Mouse (Mus musculus) adrenal gland (tissue): ENCODE results near the gene Ccdc107.

Source experiments
- intact Hi-C: fragments of 180-260 bp; cut with DNase I; formaldehyde crosslinking; loops from one replicate; pipeline ENCODE4 v1.15.1; 2025
- long read RNA-seq, 2 experiments: library from polyadenylated mRNA; unstranded; transcript quantifications; one replicate each; pipeline ENCODE4 v2.0.0; 2020; ENCODE audit warnings: borderline replicate concordance in 1 of 2; ENCODE audit not compliant: insufficient replicate concordance in 1 of 2

Gene Ccdc107
- long read RNA-seq, experiment 1, transcript Ccdc107-201 (6 exons, 817 nt): major isoform, 94 of 101 reads
- long read RNA-seq, experiment 1, partial matches to known transcripts: 1 of 101 reads
- long read RNA-seq, experiment 1, other reads (novel, unspliced or antisense): 2 of 101 reads
- long read RNA-seq, experiment 2, transcript Ccdc107-201 (6 exons, 817 nt): major isoform, 144 of 181 reads
- long read RNA-seq, experiment 2, transcript Ccdc107-202 (5 exons, 865 nt): minor isoform, 24 of 181 reads
- long read RNA-seq, experiment 2, partial matches to known transcripts: 0 of 181 reads
- long read RNA-seq, experiment 2, other reads (novel, unspliced or antisense): 12 of 181 reads

DNA sequence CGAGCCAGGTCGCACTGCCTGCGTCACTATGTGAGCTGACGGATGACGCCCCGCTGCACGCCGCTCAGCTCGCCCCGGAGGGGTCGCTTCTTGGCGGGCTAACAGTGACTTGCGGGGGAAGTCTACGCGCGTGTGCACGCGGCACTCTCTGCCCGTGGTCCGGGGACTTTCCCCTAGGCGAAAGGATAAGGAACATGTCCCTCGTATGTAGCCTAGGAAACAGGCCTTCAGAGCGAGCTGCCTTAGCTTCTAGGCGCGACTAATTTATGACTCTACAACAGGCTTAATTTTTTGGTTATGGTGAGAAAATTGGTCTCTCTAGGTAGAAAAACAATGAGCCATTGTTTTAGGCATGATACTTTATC is at the start of gene Ccdc107:
TSS of gene Ccdc107 (plus strand) at position 80 of the 365 bp plus-strand sequence.
- intact Hi-C loops: no loop called here

- intact Hi-C loops: loop anchor here (2.0 to 10.0 kb wide), 2 partner anchors 35 to 81 kb away; partner anchors contain the start of gene Tpm2
Observed at GRCm38 (mm10) chr4:43443511-43443910, 49.2 kb upstream of the Ccdc107 start.

DNA sequence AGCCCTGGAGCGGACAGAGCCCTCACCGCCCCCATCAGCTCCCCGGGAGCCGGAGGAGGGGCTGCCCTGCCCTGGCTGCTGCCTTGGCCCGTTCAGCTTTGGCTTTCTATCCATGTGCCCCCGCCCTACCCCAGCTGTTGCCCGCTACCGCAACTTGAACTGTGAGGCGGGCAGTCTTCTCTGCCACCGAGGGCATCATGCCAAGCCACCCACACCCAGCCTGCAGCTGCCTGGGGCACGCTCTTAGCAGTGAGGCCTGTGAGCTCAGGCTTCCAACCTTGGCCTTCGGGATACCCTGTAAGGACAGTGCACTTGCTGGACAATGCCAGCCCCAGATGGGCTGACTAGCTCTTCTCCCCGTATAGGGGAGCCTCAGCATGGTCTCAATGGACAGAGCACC is 45.4 kb upstream of the Ccdc107 start:
- intact Hi-C loops: loop anchor here (10.0 kb wide), 1 partner anchor 78 kb away; the partner anchor contains the start of gene Tpm2

GRCm38 (mm10) chr4:43448554-43448953 is 44.1 kb upstream of the Ccdc107 start:
- intact Hi-C loops: loop anchor here (10.0 kb wide), 1 partner anchor 76 kb away; the partner anchor contains the start of gene Tpm2

DNA sequence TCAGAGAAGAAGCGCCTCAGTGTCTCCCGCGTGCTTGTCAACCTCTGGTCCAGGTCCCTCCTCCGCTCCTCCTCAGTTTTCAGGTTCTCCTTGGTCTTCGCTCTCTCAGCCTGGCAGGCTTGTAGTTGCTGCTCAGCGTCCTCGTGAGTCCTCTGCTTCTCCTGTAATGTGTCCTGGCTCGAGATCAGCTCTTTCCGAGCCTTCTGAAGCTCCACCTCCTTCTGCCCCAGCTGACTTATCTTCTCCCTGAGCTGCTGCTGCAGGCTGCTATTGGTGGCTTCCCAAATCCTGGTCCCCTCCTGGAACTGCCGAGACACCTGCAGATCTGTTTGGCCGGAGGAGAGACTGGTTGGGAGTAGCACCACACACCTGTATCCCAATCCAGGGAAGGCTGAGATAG is 40.4 kb upstream of the Ccdc107 start:
- intact Hi-C loops: no loop called here

DNA sequence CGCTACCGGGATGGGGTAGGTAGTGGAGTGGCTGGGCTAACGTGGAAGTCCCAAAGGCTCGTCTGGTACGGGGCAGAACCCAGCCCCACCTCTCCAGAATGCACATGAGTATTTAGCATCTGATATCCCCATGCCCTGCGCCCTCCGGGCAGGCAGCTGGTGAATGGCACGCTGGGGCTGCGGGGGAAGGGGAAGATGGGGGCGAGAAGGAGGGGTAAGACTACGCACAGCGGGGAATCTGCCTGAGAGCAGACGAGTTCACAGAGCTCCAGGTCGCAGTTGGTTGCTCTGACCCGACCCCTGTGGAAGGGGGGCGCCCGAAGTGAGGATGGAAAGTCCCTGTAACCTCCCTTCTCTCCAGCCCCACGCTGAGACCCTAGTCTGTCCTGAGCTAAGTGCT is 39.3 kb upstream of the Ccdc107 start:
- intact Hi-C loops: no loop called here

- intact Hi-C loops: no loop called here
Observed at GRCm38 (mm10) chr4:43454041-43454836, 38.5 kb upstream of the Ccdc107 start, which contains the start of gene Cd72. Gene Cd72, minus strand, starts transcription at chr4:43454628.

- intact Hi-C loops: no loop called here
Observed at GRCm38 (mm10) chr4:43456470-43456869, 36.2 kb upstream of the Ccdc107 start.

DNA sequence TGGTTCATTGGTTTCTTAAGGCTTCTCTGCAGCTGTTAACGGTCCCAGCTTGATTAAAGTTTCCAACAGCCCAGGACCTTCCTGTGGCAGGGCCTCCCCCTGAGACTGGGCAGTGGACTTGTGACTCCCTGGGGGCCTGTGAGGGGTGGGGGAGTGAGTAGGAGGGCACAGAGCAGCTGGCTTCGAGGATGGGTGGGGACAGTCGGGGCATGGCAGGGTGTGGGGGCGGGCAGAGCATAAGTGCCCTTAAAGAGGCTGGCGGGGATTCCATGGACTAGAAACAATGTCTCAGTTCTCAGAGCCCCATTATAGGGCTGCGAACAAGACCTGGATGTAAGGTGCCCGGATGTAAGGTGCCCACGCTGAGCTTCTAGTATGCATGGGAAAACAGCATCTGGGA is 35.6 kb upstream of the Ccdc107 start:
- intact Hi-C loops: no loop called here

DNA sequence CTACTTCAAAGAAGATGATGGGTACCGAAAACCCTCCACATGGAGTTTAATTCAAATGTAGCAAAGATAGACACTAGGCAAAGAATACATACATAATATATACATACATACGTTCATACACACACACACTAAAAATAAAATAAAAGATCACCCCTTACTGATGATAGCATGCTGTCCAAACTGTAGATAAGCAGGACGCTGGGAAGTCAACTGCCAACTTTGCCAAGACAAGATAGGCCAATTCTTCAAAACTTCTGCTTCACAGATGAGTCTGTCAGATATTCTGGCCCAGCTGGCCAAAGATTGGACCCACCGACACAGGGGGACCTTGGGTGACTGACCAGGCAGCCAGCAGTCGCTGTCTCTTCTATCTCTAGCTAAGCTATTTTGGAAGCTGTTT is 29.6 kb upstream of the Ccdc107 start:
- intact Hi-C loops: no loop called here

- intact Hi-C loops: no loop called here
Observed at GRCm38 (mm10) chr4:43465935-43466334, 26.8 kb upstream of the Ccdc107 start.

DNA sequence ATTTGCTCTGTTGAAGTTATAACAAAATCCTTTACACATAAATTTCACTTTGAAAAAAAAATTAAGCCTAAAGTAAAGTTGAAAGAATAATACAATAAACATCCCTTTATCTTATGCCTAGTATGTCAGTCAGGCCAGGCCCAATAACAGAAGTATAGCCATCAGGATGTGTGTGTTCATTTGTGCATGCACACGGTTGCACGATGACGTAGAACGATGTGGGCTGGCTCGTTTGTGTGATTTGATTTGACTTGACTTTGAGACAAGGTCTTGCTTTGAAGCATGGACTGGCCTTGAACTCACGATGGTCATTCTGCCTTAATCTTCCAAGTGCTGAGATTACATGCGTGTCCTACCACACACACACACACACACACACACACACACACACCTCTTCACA is 25.8 kb upstream of the Ccdc107 start:
- intact Hi-C loops: no loop called here

GRCm38 (mm10) chr4:43470301-43470700 is 22.4 kb upstream of the Ccdc107 start:
- intact Hi-C loops: no loop called here

- intact Hi-C loops: no loop called here
Observed at GRCm38 (mm10) chr4:43473636-43474035, 19.1 kb upstream of the Ccdc107 start.

DNA sequence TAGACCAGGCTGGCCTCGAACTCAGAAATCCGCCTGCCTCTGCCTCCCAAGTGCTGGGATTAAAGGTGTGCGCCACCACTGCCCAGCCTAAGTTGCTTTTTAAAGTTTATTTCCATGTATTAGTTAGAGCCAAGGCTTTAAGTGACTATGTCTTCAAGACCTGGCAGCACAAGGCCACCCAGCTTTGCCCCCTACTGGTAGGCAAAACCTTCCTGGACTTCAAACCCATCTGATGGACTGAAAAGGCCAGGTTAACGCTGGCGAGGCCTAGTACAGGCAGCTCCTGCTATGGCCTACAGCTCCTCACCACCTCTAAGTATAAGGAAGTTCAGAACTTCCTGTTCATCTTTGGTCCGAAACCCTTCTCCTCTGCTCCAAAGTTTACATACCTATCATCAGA is 16.1 kb upstream of the Ccdc107 start:
- intact Hi-C loops: no loop called here

DNA sequence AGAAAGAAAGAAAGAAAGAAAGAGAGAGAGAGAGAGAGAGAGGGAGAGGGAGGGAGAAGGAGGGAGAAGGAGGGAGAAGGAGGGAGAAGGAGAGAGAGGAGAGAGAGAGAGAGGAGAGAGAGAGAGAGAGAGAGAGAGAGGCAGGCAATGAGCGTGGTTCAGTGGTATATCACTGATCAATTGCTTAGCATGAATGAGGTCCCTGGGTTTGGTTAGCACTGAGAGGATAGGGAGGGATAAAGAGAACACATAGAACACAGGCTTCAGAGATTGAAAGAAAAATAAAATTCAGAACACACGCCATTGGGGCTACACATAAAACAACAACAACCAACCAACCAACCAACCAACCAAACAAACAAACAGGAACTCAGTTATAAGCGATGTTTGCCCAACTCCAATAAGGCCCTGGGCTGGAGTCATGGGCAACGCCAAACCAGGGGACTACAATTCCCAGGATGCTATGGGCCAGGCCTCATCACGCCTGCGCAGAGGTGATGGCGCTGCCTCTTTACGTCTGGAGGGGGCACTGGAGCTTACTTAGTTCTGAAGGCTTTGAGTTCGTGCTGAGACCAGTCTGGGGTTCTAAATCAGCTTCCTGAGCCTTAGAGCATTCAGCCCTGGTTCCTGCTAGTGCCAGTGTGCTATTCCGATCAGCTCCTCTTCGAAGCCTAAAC is 14.7 kb upstream of the Ccdc107 start:
- intact Hi-C loops: loop anchor here (2.0 kb wide), 1 partner anchor 35 kb away; no protein-coding TSS in a partner anchor

DNA sequence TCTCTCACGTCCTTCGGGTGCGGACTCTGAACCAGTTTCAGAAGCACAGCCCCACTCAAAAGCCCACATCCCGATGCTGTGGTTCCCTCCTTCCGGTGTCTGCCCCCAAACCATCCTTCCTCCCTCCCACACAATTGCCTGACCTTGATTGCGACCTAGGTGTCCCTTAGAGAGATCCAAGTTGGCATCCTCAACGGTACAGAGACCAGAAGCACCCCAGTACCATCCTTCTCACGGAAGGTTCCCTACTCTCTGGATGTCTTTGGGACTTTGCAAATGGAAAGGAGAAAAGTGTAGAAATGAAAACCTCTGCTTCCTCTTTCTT is 14.2 kb upstream of the Ccdc107 start:
- intact Hi-C loops: loop anchor here (2.0 kb wide), 1 partner anchor 36 kb away; no protein-coding TSS in a partner anchor

- intact Hi-C loops: loop anchor here (2.0 kb wide), 1 partner anchor 36 kb away; no protein-coding TSS in a partner anchor
Observed at GRCm38 (mm10) chr4:43478906-43479832, 13.5 kb upstream of the Ccdc107 start.

- intact Hi-C loops: no loop called here
Observed at GRCm38 (mm10) chr4:43480985-43481384, 11.7 kb upstream of the Ccdc107 start.

GRCm38 (mm10) chr4:43481894-43482456 is 10.7 kb upstream of the Ccdc107 start:
- intact Hi-C loops: no loop called here
